30 mouse cellular contexts compared by ENCODE assay signal in genomic region chr19:34198901-34199300, GRCm38 (mm10). TPM values are rescaled to one million over a fixed set of nuclear protein-coding genes. Genes with fewer than 3 reads are reported as not detected.
DNase-seq lines count a peak whose midpoint lies in the region; ATAC-seq and TF ChIP-seq lines count a peak whose summit lies in the region.
"Had no signal": no experiment of that assay in that cellular context is flagged by ENCODE, and none has a peak within 500 bp of the region (broad histone marks: within the 10 kb centered on the region; RNA-seq: fewer than 3 reads in every experiment).

No protein-coding gene starts in this region.

- no peak overlapping the region for H3K4me2 ChIP-seq in forebrain, embryonic 11.5 days (ENCODE audit: low read depth, low read length, severe bottlenecking)
- no peak overlapping the region for H3K4me2 ChIP-seq in stomach, postnatal 0 days (replicated peaks; ENCODE audit: low read depth)
- H3K4me2 ChIP-seq: embryonic facial prominence, embryonic 15.5 days; forebrain, embryonic 12.5 days; heart, embryonic 12.5 days; hindbrain, embryonic 14.5 days had no signal

- H3K27ac ChIP-seq in bone marrow, adult 2 months (ENCODE audit: control insufficient read depth, insufficient read depth, low read depth, low read length, poor library complexity), result 0 out of 2 replicates have a peak overlapping the region, but pooled peaks have one; percentile 10
- H3K27ac ChIP-seq in macrophage, result peak overlapping the region; percentile 68
- no peak overlapping the region for H3K27ac ChIP-seq in forebrain, embryonic 11.5 days (ENCODE audit: low read depth, low read length)
- H3K27ac ChIP-seq in stomach, postnatal 0 days (replicated peaks), result no peak overlapping the region
- H3K27ac ChIP-seq: embryonic facial prominence, embryonic 15.5 days; forebrain, embryonic 12.5 days; heart, adult 2 months; hindbrain, embryonic 10.5 days; hindbrain, embryonic 14.5 days had no signal

- no peaks in the 10 kb centered on the region for H3K9me3 ChIP-seq in forebrain, embryonic 11.5 days (ENCODE audit: control insufficient read depth, low read length)
- no peaks in the 10 kb centered on the region for H3K9me3 ChIP-seq in stomach, postnatal 0 days (ENCODE audit: control insufficient read depth, low read length)
- H3K9me3 ChIP-seq: embryonic facial prominence, embryonic 15.5 days; forebrain, embryonic 12.5 days; heart, embryonic 12.5 days; hindbrain, embryonic 10.5 days had no signal

- no peaks in the 10 kb centered on the region for H3K27me3 ChIP-seq in forebrain, embryonic 11.5 days (ENCODE audit: control insufficient read depth, insufficient read depth, low read length)
- H3K27me3 ChIP-seq in stomach, postnatal 0 days (ENCODE audit: control insufficient read depth, insufficient read depth, low read length), result no peaks in the 10 kb centered on the region
- H3K27me3 ChIP-seq: embryonic facial prominence, embryonic 15.5 days; forebrain, embryonic 12.5 days; heart, embryonic 12.5 days; Patski had no signal

- WGBS in bone marrow, adult 2 months, result 54% methylated on average over 4 of the region's 4 CpGs
- WGBS in macrophage (ENCODE audit: missing documents), result 81% methylated on average over 4 of the region's 4 CpGs
- 83% methylated on average over 4 of the region's 4 CpGs for WGBS in forebrain, embryonic 11.5 days
- 68% methylated on average over 4 of the region's 4 CpGs for WGBS in stomach, postnatal 0 days

- no peak for ATAC-seq in forebrain, embryonic 11.5 days (replicated peaks; ENCODE audit: low FRiP score)
- no peak for ATAC-seq in stomach, postnatal 0 days (ENCODE audit: low FRiP score, low TSS enrichment)
- ATAC-seq: forebrain, embryonic 16.5 days had no signal

- H3K4me3 ChIP-seq in bone marrow, adult 2 months (replicated peaks; ENCODE audit: control insufficient read depth, low read depth, low read length), result no peak overlapping the region
- no peak overlapping the region for H3K4me3 ChIP-seq in macrophage (ENCODE audit: inconsistent target)
- H3K4me3 ChIP-seq in forebrain, embryonic 11.5 days (ENCODE audit: low read depth, low read length), result no peak overlapping the region
- no peak overlapping the region for H3K4me3 ChIP-seq in stomach, postnatal 0 days (ENCODE audit: low read depth, low read length)
- H3K4me3 ChIP-seq: embryonic facial prominence, embryonic 15.5 days; forebrain, embryonic 12.5 days; heart, adult 2 months; heart, embryonic 12.5 days; hindbrain, embryonic 10.5 days had no signal

- H3K4me1 ChIP-seq in bone marrow, adult 2 months (ENCODE audit: control insufficient read depth, insufficient read depth, low read length), result peaks cover 3% of the 10 kb centered on the region
- no peaks in the 10 kb centered on the region for H3K4me1 ChIP-seq in forebrain, embryonic 11.5 days (replicated peaks; ENCODE audit: control insufficient read depth, insufficient read depth, low read length)
- no peaks in the 10 kb centered on the region for H3K4me1 ChIP-seq in stomach, postnatal 0 days (replicated peaks; ENCODE audit: control insufficient read depth, insufficient read depth)
- H3K4me1 ChIP-seq: forebrain, embryonic 12.5 days; heart, embryonic 12.5 days; hindbrain, embryonic 10.5 days had no signal

- no peak for TF ChIP-seq CTCF in bone marrow, adult 2 months (IDR thresholded peaks at IDR 0.05; ENCODE audit: control insufficient read depth, insufficient read depth, low read length)
- no peak for TF ChIP-seq CTCF in stomach, postnatal 0 days (IDR thresholded peaks at IDR 0.05; ENCODE audit: low read depth)

- H3K79me2 ChIP-seq in macrophage (ENCODE audit: inconsistent target), result peaks cover 100% of the 10 kb centered on the region

- TF ChIP-seq POLR2A in bone marrow, adult 2 months (IDR thresholded peaks at IDR 0.05; ENCODE audit: borderline replicate concordance, control insufficient read depth, low read depth, low read length), result no peak

- DNase-seq in lung, postnatal 36 days, result peak; percentile 49
- no peak for DNase-seq in lung, postnatal 10 days
- DNase-seq in A20 (ENCODE audit: low read depth, low spot score), result peak; percentile 17
- DNase-seq in forebrain, embryonic 11.5 days (ENCODE audit: low spot score), result no peak
- DNase-seq in kidney, postnatal 14 days, result no peak
- DNase-seq in stomach, postnatal 0 days (ENCODE audit: low spot score), result no peak
- DNase-seq: adrenal gland, postnatal 25 days; cerebellum, adult 11 months; cerebellum, adult 8-10 months; cerebellum, postnatal 14 days; embryo, embryonic 11 days; gastrocnemius, postnatal 10 days; heart, adult 2 months had no signal

- no peak overlapping the region for H3K9ac ChIP-seq in forebrain, embryonic 11.5 days (ENCODE audit: low read length)
- no peak overlapping the region for H3K9ac ChIP-seq in stomach, postnatal 0 days (ENCODE audit: low read length)
- H3K9ac ChIP-seq: embryonic facial prominence, embryonic 15.5 days; forebrain, embryonic 12.5 days; heart, embryonic 12.5 days; hindbrain, embryonic 14.5 days had no signal

- no peak for TF ChIP-seq EP300 in stomach, postnatal 0 days (optimal IDR thresholded peaks at IDR 0.05)

- no peaks in the 10 kb centered on the region for H3K36me3 ChIP-seq in macrophage (ENCODE audit: inconsistent target)
- H3K36me3 ChIP-seq in forebrain, embryonic 11.5 days (ENCODE audit: control insufficient read depth, insufficient read depth, low read length), result no peaks in the 10 kb centered on the region
- no peaks in the 10 kb centered on the region for H3K36me3 ChIP-seq in stomach, postnatal 0 days (ENCODE audit: control insufficient read depth, insufficient read depth, low read length)
- H3K36me3 ChIP-seq: embryonic facial prominence, embryonic 15.5 days; forebrain, embryonic 12.5 days; heart, embryonic 12.5 days; hindbrain, embryonic 10.5 days had no signal

RNA-seq across cellular contexts. Expression of gene Stambpl1, which starts 6.9 kb away (rescaled TPM):
- 13.0 and 30.5 TPM in 2 replicates for polyA plus RNA-seq in bone marrow, adult 2 months (2011; ENCODE audit: insufficient read depth, insufficient read length, low replicate concordance, missing spikeins)
- 10 to 100 TPM in 22 of 26 experiments, 1 to 10 TPM in 4; 7.0 to 42.2 (median 22.8) TPM for total RNA-seq in macrophage (2018; cell fraction: chromatin; rRNA removed)
- 10 to 100 TPM in 24 of 26 experiments, 1 to 10 TPM in 2; 8.7 to 35.3 (median 24.2) TPM for total RNA-seq in macrophage (2018; cell fraction: cytosol; rRNA removed)
- 10 to 100 TPM in 25 of 26 experiments, 1 to 10 TPM in 1; 9.4 to 42.3 (median 21.2) TPM for total RNA-seq in macrophage (2018; cell fraction: nucleus; rRNA removed)
- 17.9 to 23.8 TPM (median 22.2 TPM) in 3 replicates for polyA plus RNA-seq in macrophage (2018)
- 1.6 and 2.0 TPM in 2 replicates for polyA plus RNA-seq in forebrain, embryonic 11.5 days (2014; fragmentation: Nextera tagmentation; extraction: Ambion mirVana)
- 13.0 and 13.1 TPM in 2 replicates for polyA plus RNA-seq in stomach, postnatal 0 days (2015; fragmentation: Nextera tagmentation; extraction: Ambion mirVana)
- total RNA-seq: MEL had no signal

RNA-seq across cellular contexts. Expression of gene Ankrd22, which starts 33.0 kb away (rescaled TPM):
- polyA plus RNA-seq in bone marrow, adult 2 months (2011; ENCODE audit: insufficient read depth, insufficient read length, low replicate concordance, missing spikeins), result 4.9 and 18.6 TPM in 2 replicates
- not detected for total RNA-seq in macrophage (2018; cell fraction: chromatin; rRNA removed)
- under 1 TPM in 8 of 26 experiments, not detected in 18; 0.05 to 0.24 (median 0.09) TPM for total RNA-seq in macrophage (2018; cell fraction: cytosol; rRNA removed)
- total RNA-seq in macrophage (2018; cell fraction: nucleus; rRNA removed), result not detected
- 0.07 TPM in 1 of 3 replicates, not detected in the others for polyA plus RNA-seq in macrophage (2018)
- polyA plus RNA-seq in forebrain, embryonic 11.5 days (2014; fragmentation: Nextera tagmentation; extraction: Ambion mirVana), result not detected in 2 replicates
- polyA plus RNA-seq in stomach, postnatal 0 days (2015; fragmentation: Nextera tagmentation; extraction: Ambion mirVana), result 16.3 and 17.4 TPM in 2 replicates
- total RNA-seq: adrenal gland, adult 2 months; adrenal gland, postnatal 25 days; gastrocnemius, postnatal 10 days; gastrocnemius, postnatal 4 days; heart, adult 2 months; heart, postnatal 25 days; MEL had no signal
- polyA plus RNA-seq: activated CD4-positive, CD25-positive, alpha-beta regulatory T cell, adult 4 months; adrenal gland, adult 2 months; CD4-positive, CD25-positive, alpha-beta regulatory T cell, adult 4 months; forebrain, embryonic 12.5 days; forebrain, embryonic 16.5 days; frontal cortex, adult 2 months; heart, embryonic 12.5 days; hindbrain, embryonic 10.5 days; hindbrain, embryonic 14.5 days had no signal

RNA-seq across cellular contexts. Expression of gene Acta2, which starts 56.5 kb away (rescaled TPM):
- polyA plus RNA-seq in bone marrow, adult 2 months (2011; ENCODE audit: insufficient read depth, insufficient read length, low replicate concordance, missing spikeins), result 3.2 and 33.5 TPM in 2 replicates
- 10 to 100 TPM in 1 of 26 experiments, under 1 TPM in 5, not detected in 20; 0.44 to 75.8 (median 0.58) TPM for total RNA-seq in macrophage (2018; cell fraction: chromatin; rRNA removed)
- total RNA-seq in macrophage (2018; cell fraction: cytosol; rRNA removed), result under 1 TPM; 0.17 to 0.66 (median 0.38) TPM
- 10 to 100 TPM in 1 of 26 experiments, under 1 TPM in 7, not detected in 18; 0.31 to 10.3 (median 0.37) TPM for total RNA-seq in macrophage (2018; cell fraction: nucleus; rRNA removed)
- polyA plus RNA-seq in macrophage (2018), result 0.52 to 1.4 TPM (median 0.52 TPM) in 3 replicates
- 21.1 and 22.7 TPM in 2 replicates for polyA plus RNA-seq in forebrain, embryonic 11.5 days (2014; fragmentation: Nextera tagmentation; extraction: Ambion mirVana)
- polyA plus RNA-seq in stomach, postnatal 0 days (2015; fragmentation: Nextera tagmentation; extraction: Ambion mirVana), result 3,095 and 3,545 TPM in 2 replicates
- total RNA-seq: common myeloid progenitor, adult 5-6 weeks; MEL had no signal

Comparison
In these comparisons a context has a peak if more than half of its experiments do, and no peak if none do; other contexts are left out.
1. DNase-seq: peak in lung, postnatal 36 days (single experiment) and A20 (single experiment); none in lung, postnatal 10 days (single experiment), forebrain, embryonic 11.5 days (single experiment), kidney, postnatal 14 days (single experiment) and stomach, postnatal 0 days (single experiment).
2. H3K27ac ChIP-seq: peak in bone marrow, adult 2 months (single experiment) and macrophage (single experiment); none in forebrain, embryonic 11.5 days (single experiment) and stomach, postnatal 0 days (single experiment).
3. RNA of gene Acta2, which starts 56.5 kb away (polyA plus RNA-seq): 3,095 to 3,545 TPM in stomach, postnatal 0 days; 3.2 to 33.5 TPM in bone marrow, adult 2 months, 21.1 to 22.7 TPM in forebrain, embryonic 11.5 days and 0.52 to 1.4 TPM in macrophage; every median in the first group is over 10 times any median in the second.